Mouse (Mus musculus): ENCODE results near the gene Cog6.

- TF ChIP-seq GATA1 (IDR thresholded peaks at IDR 0.05; ENCODE audit: low read length) = no peak
- no peak for TF ChIP-seq TAL1 (IDR thresholded peaks at IDR 0.05; ENCODE audit: low read length)
Observed at GRCm38 (mm10) chr3:52938398-52938797, 78.6 kb downstream of the Cog6 start.

Data from erythroblast, embryonic 14.5 days (primary cell).